8 mouse cellular contexts compared by ENCODE assay signal in the genomic region with DNA sequence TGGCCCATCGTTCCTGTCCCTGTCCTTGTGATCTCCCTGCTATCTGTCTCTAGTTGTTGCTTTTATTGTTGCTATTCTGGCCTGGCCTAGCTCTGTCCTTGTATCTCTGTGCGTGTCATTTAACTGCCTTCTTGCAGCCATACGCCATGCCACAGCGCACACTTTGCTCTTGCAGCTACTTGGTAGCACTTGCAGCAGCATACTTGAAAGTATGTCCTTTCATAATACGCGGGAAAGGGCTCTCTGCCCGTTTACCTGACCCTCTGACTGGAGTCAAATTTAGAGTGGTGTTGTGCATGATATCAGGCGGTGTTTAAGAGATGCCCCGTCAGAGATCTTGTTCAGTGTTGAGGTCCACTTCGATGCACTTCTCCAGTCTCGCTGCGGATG. TPM values are rescaled to one million over a fixed set of nuclear protein-coding genes. Genes with fewer than 3 reads are reported as not detected.
DNase-seq lines count a peak whose midpoint lies in the region; ATAC-seq and TF ChIP-seq lines count a peak whose summit lies in the region.

No protein-coding gene starts in this region.

- peak overlapping the region; percentile 89 for H3K4me3 ChIP-seq in lung, postnatal 0 days (ENCODE audit: low read depth, low read length)
- H3K4me3 ChIP-seq in bone marrow, adult 2 months (replicated peaks; ENCODE audit: control insufficient read depth, low read depth, low read length), result peak overlapping the region; percentile 72
- peak overlapping the region; percentile 96 for H3K4me3 ChIP-seq in forebrain, embryonic 14.5 days (ENCODE audit: low read depth, low read length)
- H3K4me3 ChIP-seq in limb, embryonic 13.5 days, result peak overlapping the region; percentile 96
- H3K4me3 ChIP-seq in olfactory bulb, adult 2 months (ENCODE audit: insufficient read depth, low read depth, low read length), result peak overlapping the region; percentile 99

- no peak for DNase-seq in lung, postnatal 0 days (ENCODE audit: low spot score)
- DNase-seq in lung, postnatal 25 days (ENCODE audit: low spot score), result no peak
- DNase-seq in forebrain, embryonic 14.5 days (ENCODE audit: low spot score), result no peak
- DNase-seq in thymus, postnatal 4 days, result no peak

- no peak for TF ChIP-seq CTCF in lung, postnatal 0 days (IDR thresholded peaks at IDR 0.05)
- TF ChIP-seq CTCF in bone marrow, adult 2 months (IDR thresholded peaks at IDR 0.05; ENCODE audit: control insufficient read depth, insufficient read depth, low read length), result no peak
- TF ChIP-seq CTCF in olfactory bulb, adult 2 months (IDR thresholded peaks at IDR 0.05; ENCODE audit: insufficient read depth, low read depth, low read length), result no peak

- H3K4me1 ChIP-seq in lung, postnatal 0 days (ENCODE audit: insufficient read depth, low read depth, low read length), result peaks cover 4% of the 10 kb centered on the region; the same call in 1 of the 2 replicates
- no peaks in the 10 kb centered on the region; the same call in 1 of the 2 replicates for H3K4me1 ChIP-seq in bone marrow, adult 2 months (ENCODE audit: control insufficient read depth, insufficient read depth, low read length)
- peaks cover 7% of the 10 kb centered on the region for H3K4me1 ChIP-seq in forebrain, embryonic 14.5 days (ENCODE audit: control insufficient read depth, insufficient read depth, low read length)
- peaks cover 12% of the 10 kb centered on the region for H3K4me1 ChIP-seq in limb, embryonic 13.5 days
- peaks cover 3% of the 10 kb centered on the region; the same call in 1 of the 2 replicates for H3K4me1 ChIP-seq in olfactory bulb, adult 2 months (ENCODE audit: control insufficient read depth, insufficient read depth, low read length)

- H3K4me2 ChIP-seq in lung, postnatal 0 days (replicated peaks; ENCODE audit: low read depth, low read length), result peak overlapping the region; percentile 76
- peak overlapping the region; percentile 79 for H3K4me2 ChIP-seq in forebrain, embryonic 14.5 days (ENCODE audit: low read length)
- H3K4me2 ChIP-seq in limb, embryonic 13.5 days (replicated peaks), result peak overlapping the region; percentile 94

- H3K9ac ChIP-seq in lung, postnatal 0 days (replicated peaks; ENCODE audit: low read depth), result peak overlapping the region; percentile 96
- peak overlapping the region; percentile 96 for H3K9ac ChIP-seq in forebrain, embryonic 14.5 days (ENCODE audit: low read length)
- peak overlapping the region; percentile 96 for H3K9ac ChIP-seq in limb, embryonic 13.5 days

- WGBS in lung, postnatal 0 days, result 6% methylated on average over 12 of the region's 12 CpGs
- WGBS in bone marrow, adult 2 months, result 3% methylated on average over 12 of the region's 12 CpGs
- 7% methylated on average over 12 of the region's 12 CpGs for WGBS in forebrain, embryonic 14.5 days
- 10% methylated on average over 12 of the region's 12 CpGs for WGBS in limb, embryonic 13.5 days
- 6% methylated on average over 12 of the region's 12 CpGs for WGBS in olfactory bulb, adult 2 months

- H3K27ac ChIP-seq in lung, postnatal 0 days (ENCODE audit: low read length), result 0 out of 2 replicates have a peak overlapping the region, but pooled peaks have one; percentile 73
- no peak overlapping the region for H3K27ac ChIP-seq in bone marrow, adult 2 months (ENCODE audit: control insufficient read depth, insufficient read depth, low read depth, low read length, poor library complexity)
- no peak overlapping the region for H3K27ac ChIP-seq in forebrain, embryonic 14.5 days (ENCODE audit: low read depth, low read length)
- H3K27ac ChIP-seq in limb, embryonic 13.5 days, result no peak overlapping the region
- H3K27ac ChIP-seq in olfactory bulb, adult 2 months (ENCODE audit: insufficient read depth, low read depth, low read length), result no peak overlapping the region

- ATAC-seq in lung, postnatal 0 days, result no peak
- peak; percentile 27; the same call in 1 of the 2 replicates for ATAC-seq in forebrain, embryonic 14.5 days
- ATAC-seq in limb, embryonic 13.5 days (ENCODE audit: low FRiP score, low read depth), result no peak
- ATAC-seq in inflammation-experienced regulatory T-cells, adult 6 months, result no peak

- TF ChIP-seq EP300 in lung, postnatal 0 days (IDR thresholded peaks at IDR 0.05), result no peak

- H3K27me3 ChIP-seq in lung, postnatal 0 days (replicated peaks; ENCODE audit: insufficient read depth, low read length), result no peaks in the 10 kb centered on the region
- no peaks in the 10 kb centered on the region for H3K27me3 ChIP-seq in forebrain, embryonic 14.5 days (replicated peaks; ENCODE audit: control insufficient read depth, insufficient read depth, low read length)
- no peaks in the 10 kb centered on the region for H3K27me3 ChIP-seq in limb, embryonic 13.5 days

- no peaks in the 10 kb centered on the region for H3K36me3 ChIP-seq in lung, postnatal 0 days (ENCODE audit: insufficient read depth, low read length)
- no peaks in the 10 kb centered on the region for H3K36me3 ChIP-seq in forebrain, embryonic 14.5 days (ENCODE audit: control insufficient read depth, insufficient read depth, low read length)
- H3K36me3 ChIP-seq in limb, embryonic 13.5 days, result no peaks in the 10 kb centered on the region; the same call in 1 of the 2 replicates

- H3K9me3 ChIP-seq in lung, postnatal 0 days (ENCODE audit: low read length), result no peaks in the 10 kb centered on the region
- no peaks in the 10 kb centered on the region for H3K9me3 ChIP-seq in forebrain, embryonic 14.5 days (replicated peaks; ENCODE audit: control insufficient read depth, low read length)
- no peaks in the 10 kb centered on the region for H3K9me3 ChIP-seq in limb, embryonic 13.5 days

- TF ChIP-seq POLR2A in bone marrow, adult 2 months (IDR thresholded peaks at IDR 0.05; ENCODE audit: borderline replicate concordance, control insufficient read depth, low read depth, low read length), result no peak
- no peak for TF ChIP-seq POLR2A in olfactory bulb, adult 2 months (IDR thresholded peaks at IDR 0.05; ENCODE audit: insufficient read depth, low read depth, low read length)

RNA-seq across cellular contexts. Expression of a gene that starts 0.6 kb away (rescaled TPM):
- 13.1 and 14.1 TPM in 2 replicates for polyA plus RNA-seq in lung, postnatal 0 days (2015; fragmentation: Nextera tagmentation; extraction: Ambion mirVana)
- polyA plus RNA-seq in bone marrow, adult 2 months (2011; ENCODE audit: insufficient read depth, insufficient read length, low replicate concordance, missing spikeins), result 10.8 and 13.1 TPM in 2 replicates
- 43.0 and 55.6 TPM in 2 replicates for polyA plus RNA-seq in forebrain, embryonic 14.5 days (2014; fragmentation: Nextera tagmentation; extraction: Ambion mirVana)
- 27.8 and 30.3 TPM in 2 replicates for polyA plus RNA-seq in limb, embryonic 13.5 days (2015; fragmentation: Nextera tagmentation; extraction: Ambion mirVana)
- 126 and 207 TPM in 2 replicates for polyA plus RNA-seq in olfactory bulb, adult 2 months (2012; ENCODE audit: insufficient read depth, insufficient read length, low replicate concordance, missing spikeins)
- polyA plus RNA-seq in inflammation-experienced regulatory T-cells, adult 6 months (2017; shearing (Covaris generic)), result 10 to 100 TPM; 20.3 to 27.0 (median 23.1) TPM

RNA-seq across cellular contexts. Expression of a gene that starts 35.1 kb away (rescaled TPM):
- 2.0 and 2.4 TPM in 2 replicates for polyA plus RNA-seq in lung, postnatal 0 days (2015; fragmentation: Nextera tagmentation; extraction: Ambion mirVana)
- not detected in 2 replicates for polyA plus RNA-seq in bone marrow, adult 2 months (2011; ENCODE audit: insufficient read depth, insufficient read length, low replicate concordance, missing spikeins)
- 0.43 and 0.63 TPM in 2 replicates for polyA plus RNA-seq in forebrain, embryonic 14.5 days (2014; fragmentation: Nextera tagmentation; extraction: Ambion mirVana)
- polyA plus RNA-seq in limb, embryonic 13.5 days (2015; fragmentation: Nextera tagmentation; extraction: Ambion mirVana), result not detected in 2 replicates
- not detected in 2 replicates for polyA plus RNA-seq in olfactory bulb, adult 2 months (2012; ENCODE audit: insufficient read depth, insufficient read length, low replicate concordance, missing spikeins)
- not detected for polyA plus RNA-seq in inflammation-experienced regulatory T-cells, adult 6 months (2017; shearing (Covaris generic))
